Mouse (Mus musculus): ENCODE data around the gene Ssmem1.

Ssmem1 gene

GRCm38 (mm10) chr6:30554092-30554491 lies 44.4 kb downstream of the Ssmem1 start:
- DNase-seq (ENCODE audit: low read depth, low spot score), result no peak

- no peak for DNase-seq (ENCODE audit: low read depth, low spot score)
Measured at GRCm38 (mm10) chr6:30554621-30555170, 45.0 kb downstream of the Ssmem1 start.

DNA sequence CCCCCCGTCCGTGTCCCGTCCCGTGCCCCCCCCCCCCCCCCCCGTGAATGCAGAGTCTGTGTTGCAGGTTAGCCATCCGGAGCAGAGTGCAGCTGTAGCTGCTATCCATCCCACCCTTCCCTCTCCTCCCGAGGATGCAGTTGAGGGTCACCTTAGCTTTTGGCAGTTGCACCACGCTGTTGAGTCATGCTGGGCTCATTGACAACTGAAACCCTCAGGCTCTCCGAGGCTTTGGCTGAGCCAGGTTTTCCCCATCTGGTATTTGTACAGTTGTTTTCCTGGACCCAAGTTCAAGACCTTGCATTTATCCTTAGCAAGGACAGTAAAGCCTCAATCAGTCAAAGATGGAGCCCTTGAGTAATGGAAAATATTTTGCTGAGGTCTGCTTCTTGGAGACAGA lies 46.4 kb downstream of the Ssmem1 start:
- no peak for DNase-seq (ENCODE audit: low read depth, low spot score)

- no peak for DNase-seq (ENCODE audit: low read depth, low spot score)
Measured at GRCm38 (mm10) chr6:30559726-30560125, 50.1 kb downstream of the Ssmem1 start.

DNA sequence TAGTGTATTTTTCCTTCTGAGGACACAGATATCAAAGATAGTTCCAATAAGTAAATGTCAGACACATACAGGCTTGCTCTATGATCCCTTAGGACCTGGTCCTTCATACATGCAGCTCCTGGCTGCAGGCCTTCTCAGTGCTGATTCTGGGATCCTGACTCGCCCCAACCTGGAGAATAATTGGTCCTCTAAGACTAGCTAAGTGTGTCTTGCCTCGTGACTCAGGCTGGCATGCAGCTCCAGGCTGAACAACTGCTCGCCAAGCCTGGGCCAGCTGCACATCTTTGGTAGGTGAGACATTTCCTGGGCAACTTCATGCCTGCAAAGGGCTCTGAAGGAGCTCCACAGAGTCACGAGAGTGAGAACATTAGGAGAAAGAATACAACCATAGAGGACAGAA lies 52.5 kb downstream of the Ssmem1 start:
- no peak for DNase-seq (ENCODE audit: low read depth, low spot score)

DNA sequence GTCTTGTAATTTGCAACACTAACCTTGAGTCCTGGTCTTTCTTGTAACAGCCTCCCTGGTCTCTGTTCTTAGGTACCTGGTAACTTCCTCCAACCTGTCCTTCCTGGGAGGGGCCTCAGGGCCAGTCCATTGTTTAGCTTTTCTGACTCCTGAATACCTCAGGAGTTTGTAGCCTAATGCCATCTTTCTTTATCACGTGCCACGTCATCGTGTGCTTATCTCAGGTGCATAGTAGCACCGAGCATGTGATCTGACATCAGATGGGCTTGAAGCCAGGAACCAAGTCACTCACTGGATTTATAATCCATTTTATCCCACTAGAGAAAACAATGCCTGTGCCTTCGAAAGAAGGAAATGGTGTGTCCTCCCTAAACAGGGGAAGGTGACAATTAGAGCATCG lies 53.9 kb downstream of the Ssmem1 start:
- no peak for DNase-seq (ENCODE audit: low read depth, low spot score)

DNA sequence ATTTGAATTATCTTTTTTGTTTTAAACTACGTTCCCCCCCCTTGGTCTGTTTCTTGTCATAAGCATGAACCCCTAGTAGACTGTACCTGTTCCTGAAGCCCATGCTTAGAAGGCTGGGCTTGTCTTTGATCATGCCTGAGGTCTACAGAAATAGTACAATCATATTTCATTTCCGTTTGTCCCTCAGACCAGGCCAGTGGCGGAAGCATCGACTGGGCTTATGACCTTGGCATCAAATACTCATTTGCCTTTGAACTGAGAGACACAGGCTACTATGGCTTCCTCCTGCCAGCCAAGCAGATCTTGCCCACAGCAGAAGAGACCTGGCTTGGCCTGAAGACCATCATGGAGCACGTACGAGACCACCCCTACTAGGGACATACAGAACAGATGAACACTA lies 54.4 kb downstream of the Ssmem1 start:
- DNase-seq (ENCODE audit: low read depth, low spot score), result no peak

DNA sequence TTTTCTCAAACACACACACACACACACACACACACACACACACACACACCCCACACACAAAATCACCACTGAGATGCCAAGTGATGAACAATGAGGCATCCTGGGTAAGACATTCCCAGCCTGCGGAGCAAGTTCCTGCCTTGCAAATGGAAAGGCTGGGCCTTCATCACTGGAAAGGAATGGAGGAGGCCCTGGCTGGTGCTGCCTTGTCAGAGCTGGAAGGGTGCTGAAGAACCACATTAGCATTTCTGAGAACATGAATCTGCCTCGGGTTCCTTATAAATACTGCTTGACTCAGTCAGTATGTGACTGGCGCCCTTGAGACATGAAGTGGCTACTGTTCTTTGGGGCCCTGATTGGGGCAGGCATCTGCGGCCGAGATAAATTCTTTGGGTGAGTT lies 58.4 kb downstream of the Ssmem1 start, which contains the start of gene Cpa4:
Gene Cpa4 (plus strand): TSS at position 301 of the 400 bp plus-strand sequence.
- DNase-seq (ENCODE audit: low read depth, low spot score), result no peak

DNA sequence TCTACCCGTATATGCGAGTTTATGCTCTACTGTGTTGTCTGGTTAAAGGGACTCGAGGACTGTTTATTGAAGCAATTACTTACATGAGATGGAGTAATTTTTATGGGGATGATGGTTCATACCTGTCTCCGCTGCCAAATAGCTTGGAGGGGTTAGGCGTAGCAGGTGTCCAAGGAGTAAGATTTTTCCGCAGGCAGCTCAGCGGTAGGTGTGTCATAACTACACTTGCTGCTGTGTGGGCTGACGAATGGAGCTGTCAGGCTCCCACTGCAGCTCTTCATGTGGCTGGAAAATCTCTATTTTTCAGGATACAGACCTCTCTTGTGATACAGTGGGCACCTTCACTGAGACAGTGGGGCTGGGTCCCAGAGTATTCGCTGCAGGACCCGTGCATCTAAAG lies 59.7 kb downstream of the Ssmem1 start:
- DNase-seq (ENCODE audit: low read depth, low spot score), result no peak
